Mouse (Mus musculus) B cell, adult (primary cell): Measurements from ENCODE around the gene Cd63. TPM values are rescaled to one million over a fixed set of nuclear protein-coding genes. Genes with fewer than 3 reads are reported as not detected.

ENCODE experiments used
- total RNA-seq: library from RNA; stranded (reverse); gene quantifications from 4 replicates; pipeline ENCODE4 v1.2.4, GENCODE M21; 2023; ENCODE audit not compliant: inconsistent age

Cd63 gene
- 0.69 to 1.4 TPM (median 0.78 TPM) in 4 replicates for total RNA-seq

GRCm38 (mm10) chr10:128900698-128901097 is at the start of gene Cd63:
Gene Cd63 (plus strand): TSS chr10:128900989.

GRCm38 (mm10) chr10:128891296-128892094 is 9.3 kb upstream of the Cd63 start, which contains the start of gene Gdf11:
Gene Gdf11 (minus strand): TSS chr10:128891718.

GRCm38 (mm10) chr10:128922822-128923012 is 21.9 kb downstream of the Cd63 start, which contains the start of gene Rdh5:
Gene Rdh5 (minus strand): TSS chr10:128922888.

GRCm38 (mm10) chr10:128923935-128924334 is 23.1 kb downstream of the Cd63 start, which contains the start of gene Bloc1s1:
Gene Bloc1s1 (minus strand): TSS chr10:128924035.

GRCm38 (mm10) chr10:128933574-128933973 is 32.8 kb downstream of the Cd63 start, which contains the start of gene Itga7:
Gene Itga7 (plus strand): TSS chr10:128933818.

GRCm38 (mm10) chr10:128960590-128961584 is 60.1 kb downstream of the Cd63 start, which contains the start of gene Mettl7b:
Gene Mettl7b (minus strand): TSS chr10:128960988.

Other genes with a start within 250 kb of the Cd63 start
- gene Suox, start 226.9 kb upstream of the Cd63 start, total RNA-seq: 7.2 to 8.1 TPM (median 7.7 TPM) in 4 replicates
- 61.7 to 64.7 TPM (median 62.8 TPM) in 4 replicates for gene Rab5b, start 204.7 kb upstream of the Cd63 start, total RNA-seq
- gene Pmel, start 196.8 kb upstream of the Cd63 start, total RNA-seq: 0.54 to 0.83 TPM (median 0.67 TPM) in 4 replicates
- 44.0 to 57.4 TPM (median 48.5 TPM) in 4 replicates for gene Cdk2, start 196.0 kb upstream of the Cd63 start, total RNA-seq
- gene Dgka, start 156.1 kb upstream of the Cd63 start, total RNA-seq: 175 to 191 TPM (median 178 TPM) in 4 replicates
- gene Pym1, start 153.1 kb upstream of the Cd63 start, total RNA-seq: 43.4 to 50.0 TPM (median 45.3 TPM) in 4 replicates
- 0.22 to 0.45 TPM in 2 of 4 replicates, not detected in the others for gene Mmp19, start 110.1 kb upstream of the Cd63 start, total RNA-seq
- 65.7 to 75.8 TPM (median 70.4 TPM) in 4 replicates for gene Dnajc14, start 96.9 kb upstream of the Cd63 start, total RNA-seq
- gene Tmem198b, start 96.6 kb upstream of the Cd63 start, total RNA-seq: 12.1 to 19.1 TPM (median 15.0 TPM) in 4 replicates
- gene Sarnp, start 83.7 kb upstream of the Cd63 start, total RNA-seq: 52.3 to 61.0 TPM (median 54.7 TPM) in 4 replicates
- 22.4 to 30.5 TPM (median 24.3 TPM) in 4 replicates for gene Ormdl2, start 79.3 kb upstream of the Cd63 start, total RNA-seq
- gene Gdf11, start 9.3 kb upstream of the Cd63 start, total RNA-seq: 44.2 to 51.2 TPM (median 46.3 TPM) in 4 replicates
- 3.0 to 10.6 TPM (median 5.9 TPM) in 4 replicates for gene Rdh5, start 21.9 kb downstream of the Cd63 start, total RNA-seq
- gene Bloc1s1, start 23.0 kb downstream of the Cd63 start, total RNA-seq: 63.6 to 81.0 TPM (median 80.3 TPM) in 4 replicates
- gene Itga7, start 32.8 kb downstream of the Cd63 start, total RNA-seq: not detected in 4 replicates
- not detected in 4 replicates for gene Mettl7b, start 60.0 kb downstream of the Cd63 start, total RNA-seq
- gene Olfr9, start 88.4 kb downstream of the Cd63 start, total RNA-seq: not detected in 4 replicates
- not detected in 4 replicates for gene Olfr763, start 109.8 kb downstream of the Cd63 start, total RNA-seq
- not detected in 4 replicates for gene Olfr764-ps1, start 138.9 kb downstream of the Cd63 start, total RNA-seq
- not detected in 4 replicates for gene Olfr765, start 149.0 kb downstream of the Cd63 start, total RNA-seq
- gene Olfr766-ps1, start 168.0 kb downstream of the Cd63 start, total RNA-seq: not detected in 4 replicates
- gene Olfr767, start 181.9 kb downstream of the Cd63 start, total RNA-seq: not detected in 4 replicates
- gene Olfr768, start 198.4 kb downstream of the Cd63 start, total RNA-seq: not detected in 4 replicates
- gene Olfr769, start 216.9 kb downstream of the Cd63 start, total RNA-seq: not detected in 4 replicates
- gene Olfr770, start 238.0 kb downstream of the Cd63 start, total RNA-seq: not detected in 4 replicates